Mouse (Mus musculus) megakaryocyte progenitor cell, adult 5-6 weeks (primary cell): ENCODE results near the gene BC030870. TPM values are rescaled to one million over a fixed set of nuclear protein-coding genes. Genes with fewer than 3 reads are reported as not detected.
A peak's percentile ranks its signal among the peaks of the same experiment; 100 is the strongest.
"Not testable (repeated sequence)": the region's sequence is repeated elsewhere in the genome, so short reads cannot be mapped to it uniquely, and the experiment has no call there.

Experiments used
- ATAC-seq: replicated peaks from 2 replicates; pipeline ENCODE4 v1.8.0; 2016; ENCODE audit warnings: mild to moderate bottlenecking, moderate TSS enrichment, inconsistent platforms; ENCODE audit not compliant: poor library complexity
- total RNA-seq, 2 experiments: library from RNA; stranded (forward) in 1 of 2; stranded (reverse) in 1 of 2; fragments of 157-497, 149-512 nt in 1 of 2; fragments of 200-1000 nt in 1 of 2; gene quantifications; 2 replicates each; pipeline versions ENCODE4 v1.2.3 to v1.2.4; 2015 to 2017

Gene BC030870
- not detected in 2 replicates for total RNA-seq (2015)
- total RNA-seq (2017): not detected in 2 replicates

DNA sequence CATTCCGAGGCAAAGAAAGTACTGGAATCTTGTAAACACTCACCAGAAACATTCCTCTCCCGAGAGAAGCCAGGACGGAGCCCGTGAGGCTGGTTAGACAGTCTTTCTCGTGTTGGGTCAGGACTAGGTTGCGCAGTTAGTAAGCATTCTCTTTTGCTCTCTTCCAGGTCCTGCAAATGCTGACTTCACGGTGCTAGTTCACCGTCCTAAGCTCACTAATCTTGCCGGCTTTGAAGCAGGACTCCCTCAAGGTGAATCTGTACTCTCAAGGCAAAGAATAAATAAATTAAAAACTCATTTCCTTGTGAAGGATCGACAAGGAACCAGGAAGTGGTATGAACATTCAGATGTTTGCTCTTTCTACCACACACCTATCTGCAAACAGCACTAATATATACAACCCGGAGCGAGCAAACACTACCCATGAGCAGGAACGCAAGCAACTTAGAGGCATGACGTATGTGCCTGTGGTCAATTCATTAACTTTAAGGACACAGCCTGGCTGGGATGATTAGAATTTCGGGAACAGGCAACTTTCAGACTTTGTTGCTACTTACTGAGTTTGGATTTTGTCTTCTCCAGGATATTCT, at the start of gene BC030870:
Gene BC030870 (minus strand): TSS at position 365 of the 590 bp plus-strand sequence.
- ATAC-seq: no peak

DNA sequence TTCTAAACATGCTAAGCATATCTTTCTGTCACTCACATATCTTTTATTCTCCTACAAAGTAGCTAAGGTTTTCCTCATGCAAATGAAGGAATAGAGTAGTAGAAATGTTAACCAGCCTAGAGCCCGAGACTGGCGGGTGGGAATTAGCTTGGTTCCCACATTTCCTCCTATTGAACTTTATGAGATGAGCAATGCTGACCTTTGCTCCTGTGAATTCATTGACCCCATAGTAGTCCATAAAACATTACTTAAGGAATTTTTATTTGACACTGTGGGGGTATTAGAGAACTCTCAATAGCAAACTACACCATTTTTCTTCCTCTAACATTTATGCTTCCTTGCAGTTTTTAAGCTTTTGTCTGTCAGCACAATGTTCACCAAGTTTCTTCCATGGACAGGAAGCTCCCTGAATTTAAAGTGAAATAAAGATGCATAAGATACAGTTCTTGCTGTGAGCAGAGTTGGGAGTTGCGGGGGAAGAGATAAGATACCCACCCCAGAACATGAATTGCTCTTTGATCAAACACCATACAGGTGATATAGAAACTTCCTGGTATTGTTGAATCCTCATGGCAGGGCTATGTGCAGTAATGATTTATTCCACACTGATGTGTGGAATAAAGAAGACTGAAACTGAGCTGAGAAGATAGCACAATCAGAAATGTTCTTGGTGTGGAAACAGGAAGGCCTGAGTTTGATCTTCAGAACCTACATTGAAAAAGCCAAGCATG, 45.5 kb upstream of the BC030870 start:
- ATAC-seq: no peak

DNA sequence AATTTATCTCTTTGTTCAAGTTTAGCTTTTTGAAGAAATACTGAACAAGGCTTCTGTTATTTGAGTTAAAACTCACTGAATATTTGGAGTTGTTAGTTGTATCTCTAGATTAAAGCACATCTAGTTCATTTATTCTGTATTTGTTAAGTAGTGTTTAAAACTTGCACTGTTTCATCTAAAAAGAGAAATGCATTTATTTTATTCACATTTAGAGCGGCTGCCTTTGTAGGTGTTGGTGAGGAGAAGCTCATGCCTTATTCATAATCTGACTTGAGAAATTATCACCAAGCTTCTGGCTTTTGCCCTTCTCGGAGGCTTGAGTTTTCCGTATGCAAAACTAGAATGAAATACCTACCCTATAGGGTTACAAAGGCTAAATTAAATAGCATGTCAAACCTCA, 39.8 kb upstream of the BC030870 start:
- no peak for ATAC-seq

DNA sequence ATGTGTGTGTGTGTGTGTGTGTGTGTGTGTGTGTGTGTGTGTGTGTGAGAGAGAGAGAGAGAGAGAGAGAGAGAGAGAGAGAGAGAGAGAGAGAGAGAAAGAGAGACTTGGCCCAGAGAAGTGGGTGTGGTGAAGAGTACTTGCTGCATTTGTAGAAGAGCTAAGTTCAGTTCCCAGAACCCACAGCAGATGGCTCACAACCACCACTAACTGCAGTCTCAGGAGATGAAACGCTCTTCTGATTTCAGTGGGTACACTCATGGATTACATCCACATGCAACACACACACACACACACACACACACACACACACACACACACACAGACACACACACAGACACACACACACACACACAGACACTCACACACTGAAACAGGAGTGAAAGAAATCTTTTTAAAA, 31.3 kb upstream of the BC030870 start:
- not testable (repeated sequence) for ATAC-seq

GRCm38 (mm10) chr8:65159096-65159748, 29.9 kb upstream of the BC030870 start:
- no peak for ATAC-seq

DNA sequence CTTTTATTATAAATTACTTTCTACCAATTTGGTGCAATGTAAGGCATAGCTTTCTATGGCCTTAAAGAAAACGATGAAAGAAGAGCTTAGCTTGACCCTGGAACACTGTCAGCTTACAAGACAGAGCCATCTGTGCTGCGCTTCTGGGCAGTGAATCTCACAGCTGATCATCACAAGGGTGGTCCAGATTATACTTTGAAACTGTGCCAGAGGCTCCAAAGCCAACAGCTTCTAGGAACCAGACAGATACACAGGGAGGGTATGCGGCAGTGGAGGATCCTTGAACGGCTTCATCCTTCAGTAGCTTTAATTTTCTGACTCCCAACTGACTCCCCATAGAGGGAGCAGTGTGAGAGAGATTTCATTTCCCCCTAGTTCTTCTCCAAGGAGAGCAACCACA, 28.5 kb upstream of the BC030870 start:
- ATAC-seq: no peak

GRCm38 (mm10) chr8:65138830-65139466, 9.6 kb upstream of the BC030870 start:
- no peak for ATAC-seq

DNA sequence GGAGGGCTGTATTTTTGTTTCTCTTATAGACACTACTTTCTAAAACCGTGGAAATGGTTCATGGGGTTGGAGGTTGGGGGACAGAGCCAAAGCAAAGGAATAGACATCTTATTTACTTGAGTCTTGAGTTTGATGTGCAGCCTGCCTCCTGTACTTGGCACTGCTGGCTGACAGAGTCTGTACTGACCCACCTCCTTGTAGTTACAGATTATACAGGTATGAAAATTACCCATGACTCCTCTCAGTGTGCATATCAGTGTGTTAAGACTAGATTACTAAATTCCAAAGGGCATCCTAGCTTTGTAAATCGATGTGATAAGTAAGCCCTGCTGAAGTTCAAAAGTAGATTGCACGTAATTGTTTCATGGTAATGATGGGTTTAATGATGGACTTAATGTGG, 2.9 kb downstream of the BC030870 start:
- ATAC-seq: no peak

DNA sequence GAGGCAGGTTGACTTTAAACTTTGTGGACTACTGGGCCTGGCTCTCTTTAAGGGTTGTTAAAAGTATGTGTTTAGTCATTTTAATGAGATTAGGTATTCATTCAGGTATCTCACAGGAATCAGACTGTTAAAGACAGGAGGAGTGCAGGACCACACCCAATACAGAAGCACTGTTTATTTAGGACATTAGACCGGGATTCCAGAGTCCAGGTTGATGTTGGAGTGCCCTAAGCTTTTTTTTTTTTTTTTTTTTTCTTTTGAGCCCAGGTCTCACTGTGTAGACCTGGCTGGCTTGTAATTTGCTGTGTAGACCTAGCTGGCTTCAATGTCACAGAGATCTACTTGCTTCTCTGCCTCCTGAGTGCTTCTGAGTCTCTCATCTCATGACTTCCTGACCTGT, 3.3 kb downstream of the BC030870 start:
- ATAC-seq: no peak

DNA sequence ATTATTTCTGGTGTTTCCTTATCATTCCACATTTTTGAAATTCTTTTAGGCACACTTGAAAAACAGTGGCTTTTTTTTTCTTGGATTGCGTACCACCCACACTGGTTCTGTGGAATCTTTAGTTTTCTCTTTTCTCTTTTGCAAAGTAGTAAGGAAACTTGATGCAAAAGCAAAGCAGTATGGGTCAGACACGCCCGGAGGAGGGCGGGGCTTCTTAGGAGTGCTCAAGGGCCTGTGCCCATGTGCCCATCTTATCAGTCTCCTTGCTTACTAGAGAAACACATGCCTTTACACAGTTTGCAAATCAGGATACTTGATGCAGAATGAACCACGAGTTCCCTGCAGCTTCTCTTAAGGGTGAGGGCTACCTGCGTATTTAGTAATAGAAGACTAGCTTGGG, 17.3 kb downstream of the BC030870 start:
- ATAC-seq: no peak

DNA sequence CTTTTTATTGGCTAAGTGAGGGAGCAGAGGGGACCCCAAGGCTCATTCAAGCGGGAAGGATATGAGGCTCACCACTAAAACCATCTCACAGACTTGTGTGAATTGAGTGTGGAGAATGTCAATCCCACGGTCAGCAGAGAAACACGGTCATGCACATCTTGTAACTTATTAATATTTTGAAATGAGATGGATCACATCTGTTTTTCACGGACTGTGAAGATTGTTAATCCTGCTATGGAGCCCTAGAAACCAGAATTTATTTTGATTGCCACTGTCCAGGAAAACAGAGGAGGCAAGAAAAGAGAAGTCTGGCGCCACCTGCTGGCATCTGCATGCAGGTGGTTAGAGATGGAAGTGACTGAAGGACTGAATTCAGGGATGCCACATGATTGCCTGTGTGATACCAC, 19.1 kb downstream of the BC030870 start:
- ATAC-seq: peak; percentile 95

DNA sequence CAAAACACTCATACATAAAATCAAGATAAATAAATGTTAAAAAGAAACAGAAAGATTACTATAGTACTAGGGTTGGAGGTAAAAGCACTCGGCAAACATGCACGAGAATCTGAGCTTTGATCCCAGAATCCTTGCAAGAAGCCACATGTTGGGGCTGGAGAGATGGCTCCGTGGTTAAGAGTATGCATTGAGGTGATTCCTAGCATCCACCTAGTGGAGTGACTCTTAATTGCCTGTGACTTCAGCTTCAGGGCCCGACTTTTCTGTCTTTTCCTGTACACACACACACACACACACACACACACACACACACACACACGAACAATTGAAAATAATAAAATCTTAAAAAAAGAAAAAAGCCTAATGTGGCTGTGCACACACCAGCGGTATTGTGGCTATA, 20.4 kb downstream of the BC030870 start:
- no peak for ATAC-seq

GRCm38 (mm10) chr8:65107936-65108718, 21.2 kb downstream of the BC030870 start:
- ATAC-seq: no peak

DNA sequence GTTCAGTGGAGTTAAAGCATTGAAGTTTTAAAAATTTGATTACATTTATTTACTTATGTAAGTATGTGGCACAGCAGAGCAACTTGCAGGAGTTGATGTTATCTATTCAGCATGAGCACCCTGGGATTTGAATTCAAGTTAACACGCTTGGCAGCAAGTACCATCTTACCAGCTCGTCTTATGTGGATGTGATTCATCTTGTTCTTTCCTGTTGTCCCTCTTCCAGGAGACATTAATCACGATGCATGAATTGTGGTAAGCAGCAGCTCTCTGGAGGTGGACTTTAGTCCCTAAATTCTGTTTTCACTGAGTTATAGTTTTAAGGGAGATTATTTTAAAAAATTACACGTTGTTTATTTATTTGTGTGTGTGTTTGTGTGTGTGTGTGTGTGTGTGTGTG, 25.3 kb downstream of the BC030870 start:
- ATAC-seq: no peak

- ATAC-seq: no peak
These were observed 25.7 kb downstream of the BC030870 start for GRCm38 (mm10) chr8:65103632-65104031.

GRCm38 (mm10) chr8:65099735-65100134, 29.6 kb downstream of the BC030870 start:
- ATAC-seq: no peak

- ATAC-seq: no peak
These were observed 31.5 kb downstream of the BC030870 start for GRCm38 (mm10) chr8:65097760-65098415.

DNA sequence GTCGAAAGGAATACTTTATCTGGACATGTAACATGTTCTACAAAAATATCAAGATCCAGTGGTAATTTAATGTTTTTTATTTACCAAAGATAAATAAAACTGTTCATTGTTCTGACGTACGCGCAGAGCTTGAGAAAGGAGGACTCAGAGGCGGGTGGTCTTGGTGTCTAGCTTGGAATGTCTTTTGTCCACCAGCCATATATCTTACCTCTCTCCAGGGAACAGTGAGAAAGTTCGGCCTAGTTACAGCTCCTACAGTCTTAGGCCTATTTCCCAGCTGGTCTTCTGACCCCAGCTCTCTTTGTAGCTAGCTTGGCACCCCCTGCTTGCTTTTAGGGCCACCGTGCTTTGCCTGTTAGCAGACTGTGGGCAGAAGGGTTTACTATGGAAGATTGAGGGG, 39.6 kb downstream of the BC030870 start:
- no peak for ATAC-seq

DNA sequence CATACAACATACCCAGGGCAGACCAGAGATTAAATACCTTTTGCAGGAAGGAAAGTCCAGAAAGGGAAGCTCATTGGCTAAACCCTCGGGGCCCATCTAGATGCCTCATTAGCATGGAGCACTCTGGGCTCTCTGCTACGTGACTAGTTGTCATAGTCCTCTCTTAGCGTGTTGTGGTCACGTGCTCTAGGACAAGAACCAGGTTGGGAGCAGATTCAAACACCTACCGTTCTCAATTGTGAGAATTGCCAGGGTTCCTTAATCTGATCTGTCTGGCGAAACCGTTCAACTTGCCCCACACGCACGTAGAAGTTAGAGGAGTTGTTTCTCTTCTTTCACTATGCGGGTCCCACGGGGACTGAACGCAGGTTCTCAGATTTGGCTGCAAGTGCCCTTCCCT, 41.2 kb downstream of the BC030870 start:
- no peak for ATAC-seq

DNA sequence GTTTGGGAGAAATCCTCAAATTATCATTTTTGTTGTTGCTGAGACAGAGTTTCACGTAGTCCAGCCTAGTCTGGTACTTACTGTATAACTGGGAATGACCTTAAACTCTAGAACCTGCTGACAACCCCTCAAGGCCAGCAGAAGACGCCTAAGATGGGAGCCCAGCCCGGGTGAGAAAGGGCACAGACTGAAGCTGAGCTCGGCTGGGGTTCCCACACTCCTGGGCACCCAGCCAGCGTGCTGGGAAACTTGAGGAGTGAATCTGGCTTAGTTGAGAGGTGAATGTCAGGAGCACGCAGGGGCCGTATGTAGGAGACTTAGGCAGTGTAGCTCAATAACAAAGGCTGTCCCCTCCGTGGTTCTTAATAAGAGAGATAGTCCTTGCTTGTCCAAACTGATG, 41.7 kb downstream of the BC030870 start:
- ATAC-seq: no peak
